Mouse (Mus musculus): ENCODE results near the gene Rdh16. TPM values are rescaled to one million over a fixed set of nuclear protein-coding genes. Genes with fewer than 3 reads are reported as not detected.
A peak's percentile ranks its signal among the peaks of the same experiment; 100 is the strongest.
"Not testable (repeated sequence)": the region's sequence is repeated elsewhere in the genome, so short reads cannot be mapped to it uniquely, and the experiment has no call there.

Gene Rdh16
- polyA plus RNA-seq, 1 experiment: 0.04 TPM

DNA sequence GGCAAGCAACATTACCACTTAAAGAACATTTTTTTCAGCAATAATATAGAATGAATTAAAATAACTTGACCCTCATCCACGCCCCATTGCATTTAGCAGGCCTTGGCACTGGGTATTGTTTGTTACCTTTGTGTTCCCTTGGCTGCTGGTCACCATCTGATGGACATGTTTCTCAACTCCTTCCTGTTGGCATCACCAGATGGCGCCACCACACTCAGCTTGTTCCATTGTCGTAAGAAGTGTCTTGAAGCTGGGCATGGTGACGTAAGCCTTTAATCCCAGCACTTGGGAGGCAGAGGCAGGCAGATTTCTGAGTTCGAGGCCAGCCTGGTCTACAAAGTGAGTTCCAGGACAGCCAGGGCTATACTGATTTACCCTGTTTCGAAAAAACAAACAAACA lies 24.4 kb downstream of the Rdh16 start:
- 66% methylated on average over 6 of the region's 6 CpGs for WGBS
- no peak for DNase-seq
- no peaks in the 10 kb centered on the region; the same call in 1 of the 2 replicates for H3K4me1 ChIP-seq (ENCODE audit: control insufficient read depth, insufficient read depth, low read length)
- peak; percentile 43 for TF ChIP-seq CTCF (IDR thresholded peaks at IDR 0.05; ENCODE audit: insufficient read depth, low read length)
- TF ChIP-seq POLR2A (IDR thresholded peaks at IDR 0.05; ENCODE audit: borderline replicate concordance, extremely low read depth, low read depth, low read length): no peak
- H3K4me3 ChIP-seq (replicated peaks; ENCODE audit: extremely low read depth, low read depth, low read length): no peak overlapping the region

GRCm38 (mm10) chr10:127829121-127829520 lies 28.2 kb downstream of the Rdh16 start:
- 74% methylated on average over 3 of the region's 3 CpGs for WGBS

GRCm38 (mm10) chr10:127834186-127834585 lies 33.2 kb downstream of the Rdh16 start:
- DNase-seq; H3K4me1 ChIP-seq (ENCODE audit: control insufficient read depth, insufficient read depth, low read length); H3K4me3 ChIP-seq (replicated peaks; ENCODE audit: extremely low read depth, low read depth, low read length): not testable (repeated sequence)
- WGBS: 90% methylated on average over 1 of the region's 1 CpGs

More at GRCm38 (mm10) chr10:127829121-127829520, 28.2 kb downstream of the Rdh16 start:
- DNase-seq: no peak
- TF ChIP-seq CTCF (IDR thresholded peaks at IDR 0.05; ENCODE audit: insufficient read depth, low read length): no peak
- TF ChIP-seq POLR2A (IDR thresholded peaks at IDR 0.05; ENCODE audit: borderline replicate concordance, extremely low read depth, low read depth, low read length): no peak
- no peak overlapping the region for H3K4me3 ChIP-seq (replicated peaks; ENCODE audit: extremely low read depth, low read depth, low read length)
- H3K4me1 ChIP-seq (ENCODE audit: control insufficient read depth, insufficient read depth, low read length): no peaks in the 10 kb centered on the region; the same call in 1 of the 2 replicates

- Histone ChIP-seq H3K4me1 (ENCODE audit: control insufficient read depth, insufficient read depth, low read length) (no peaks in the 10 kb centered on the region), H3K4me3 (replicated peaks; ENCODE audit: extremely low read depth, low read depth, low read length) (no peak overlapping the region)
- TF ChIP-seq POLR2A (IDR thresholded peaks at IDR 0.05; ENCODE audit: borderline replicate concordance, extremely low read depth, low read depth, low read length) (no peak), CTCF (IDR thresholded peaks at IDR 0.05; ENCODE audit: insufficient read depth, low read length) (no peak)
- no peak for DNase-seq
- 44% methylated on average over 5 of the region's 5 CpGs for WGBS
These were observed 34.3 kb downstream of the Rdh16 start for GRCm38 (mm10) chr10:127835292-127835691.

DNA sequence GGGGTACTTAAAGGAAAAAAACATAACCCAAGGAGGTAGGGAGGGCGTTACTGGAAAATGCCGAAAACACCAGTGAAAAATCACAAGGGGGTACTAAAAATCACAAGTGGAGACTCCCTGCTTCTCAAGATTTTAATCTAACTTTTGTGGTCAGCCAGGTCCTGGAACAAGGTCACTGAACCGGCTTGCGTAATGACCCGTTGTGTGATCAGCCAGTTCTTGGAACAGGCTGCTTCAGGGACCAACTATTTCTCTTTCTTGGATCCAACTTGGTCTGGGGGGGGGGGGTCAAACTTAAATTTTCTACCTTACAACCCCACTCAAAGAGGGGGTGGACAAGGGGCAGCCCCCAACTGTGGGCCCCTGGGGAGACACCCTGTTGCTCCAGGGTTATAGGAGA lies 36.8 kb downstream of the Rdh16 start:
- not testable (repeated sequence) for H3K4me3 ChIP-seq (replicated peaks; ENCODE audit: extremely low read depth, low read depth, low read length); H3K4me1 ChIP-seq (ENCODE audit: control insufficient read depth, insufficient read depth, low read length); DNase-seq
- WGBS: 73% methylated on average over 5 of the region's 5 CpGs

GRCm38 (mm10) chr10:127838539-127838938 lies 37.6 kb downstream of the Rdh16 start:
- TF ChIP-seq CTCF (IDR thresholded peaks at IDR 0.05; ENCODE audit: insufficient read depth, low read length) (no peak), POLR2A (IDR thresholded peaks at IDR 0.05; ENCODE audit: borderline replicate concordance, extremely low read depth, low read depth, low read length) (no peak)
- Histone ChIP-seq H3K4me1 (ENCODE audit: control insufficient read depth, insufficient read depth, low read length) (no peaks in the 10 kb centered on the region), H3K4me3 (replicated peaks; ENCODE audit: extremely low read depth, low read depth, low read length) (no peak overlapping the region)
- 81% methylated on average over 2 of the region's 2 CpGs for WGBS
- no peak for DNase-seq

GRCm38 (mm10) chr10:127840776-127841175 lies 39.8 kb downstream of the Rdh16 start:
- Histone ChIP-seq H3K4me1 (ENCODE audit: control insufficient read depth, insufficient read depth, low read length) (no peaks in the 10 kb centered on the region), H3K4me3 (replicated peaks; ENCODE audit: extremely low read depth, low read depth, low read length) (no peak overlapping the region)
- no peak for DNase-seq
- no peak for TF ChIP-seq POLR2A (IDR thresholded peaks at IDR 0.05; ENCODE audit: borderline replicate concordance, extremely low read depth, low read depth, low read length)
- no peak for TF ChIP-seq CTCF (IDR thresholded peaks at IDR 0.05; ENCODE audit: insufficient read depth, low read length)
- 65% methylated on average over 2 of the region's 2 CpGs for WGBS

GRCm38 (mm10) chr10:127845945-127846344 lies 45.0 kb downstream of the Rdh16 start:
- 87% methylated on average over 5 of the region's 5 CpGs for WGBS
- not testable (repeated sequence) for DNase-seq; H3K4me1 ChIP-seq (ENCODE audit: control insufficient read depth, insufficient read depth, low read length)

DNA sequence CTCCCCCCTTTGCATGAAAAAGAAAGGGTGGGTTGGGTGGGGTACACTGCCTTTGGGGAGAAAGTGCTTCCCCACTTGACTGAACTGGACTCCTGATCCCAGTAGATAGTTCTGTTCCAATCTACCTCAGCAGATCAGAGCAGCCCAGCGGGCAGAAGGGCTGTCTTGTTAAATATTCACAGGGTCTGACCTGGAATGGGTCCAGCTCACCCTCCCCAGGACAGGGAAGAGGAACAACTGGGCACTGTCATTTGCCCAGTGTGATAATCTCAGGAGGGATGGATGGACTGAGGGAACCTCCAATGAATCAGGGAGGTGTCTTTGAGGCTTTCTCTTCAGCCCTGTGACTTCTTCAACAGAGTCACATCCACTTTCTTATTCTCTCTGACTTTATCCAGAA lies 47.1 kb downstream of the Rdh16 start:
- TF ChIP-seq CTCF (IDR thresholded peaks at IDR 0.05; ENCODE audit: insufficient read depth, low read length) (no peak), POLR2A (IDR thresholded peaks at IDR 0.05; ENCODE audit: borderline replicate concordance, extremely low read depth, low read depth, low read length) (no peak)
- no peak for DNase-seq
- no peaks in the 10 kb centered on the region for H3K4me1 ChIP-seq (ENCODE audit: control insufficient read depth, insufficient read depth, low read length)
- no peak overlapping the region for H3K4me3 ChIP-seq (replicated peaks; ENCODE audit: extremely low read depth, low read depth, low read length)
- 75% methylated on average over 1 of the region's 1 CpGs for WGBS

More at GRCm38 (mm10) chr10:127845945-127846344, 45.0 kb downstream of the Rdh16 start:
- H3K4me3 ChIP-seq (replicated peaks; ENCODE audit: extremely low read depth, low read depth, low read length): not testable (repeated sequence)

DNA sequence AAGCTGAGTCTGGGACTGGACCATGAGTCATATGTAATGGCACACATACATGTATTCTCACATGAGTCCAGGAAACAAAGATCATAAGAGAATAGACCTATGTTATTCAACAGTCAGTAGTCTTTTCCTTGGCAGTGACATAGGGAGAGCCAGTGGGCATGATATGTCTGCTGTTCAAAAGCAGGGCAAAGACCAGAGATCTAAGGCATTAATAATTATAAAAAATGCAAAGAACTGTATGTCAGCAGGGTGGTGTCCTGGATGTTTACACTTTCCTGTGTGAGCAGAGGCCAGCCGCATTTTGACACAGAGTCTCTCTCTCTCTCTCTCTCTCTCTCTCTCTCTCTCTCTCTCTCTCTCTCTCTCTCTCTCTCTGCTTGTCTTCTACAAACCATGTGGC lies 48.7 kb downstream of the Rdh16 start, which contains the start of gene Rdh19:
TSS of gene Rdh19 (plus strand) at position 301 of the 400 bp plus-strand sequence.
- no peak for TF ChIP-seq POLR2A (IDR thresholded peaks at IDR 0.05; ENCODE audit: borderline replicate concordance, extremely low read depth, low read depth, low read length)
- TF ChIP-seq CTCF (IDR thresholded peaks at IDR 0.05; ENCODE audit: insufficient read depth, low read length): no peak
- DNase-seq: no peak
- WGBS: 27% methylated on average over 1 of the region's 1 CpGs
- Histone ChIP-seq H3K4me3 (replicated peaks; ENCODE audit: extremely low read depth, low read depth, low read length) (no peak within 1 kb of the TSS), H3K4me1 (ENCODE audit: control insufficient read depth, insufficient read depth, low read length) (no peaks in the 10 kb centered on the region)

DNA sequence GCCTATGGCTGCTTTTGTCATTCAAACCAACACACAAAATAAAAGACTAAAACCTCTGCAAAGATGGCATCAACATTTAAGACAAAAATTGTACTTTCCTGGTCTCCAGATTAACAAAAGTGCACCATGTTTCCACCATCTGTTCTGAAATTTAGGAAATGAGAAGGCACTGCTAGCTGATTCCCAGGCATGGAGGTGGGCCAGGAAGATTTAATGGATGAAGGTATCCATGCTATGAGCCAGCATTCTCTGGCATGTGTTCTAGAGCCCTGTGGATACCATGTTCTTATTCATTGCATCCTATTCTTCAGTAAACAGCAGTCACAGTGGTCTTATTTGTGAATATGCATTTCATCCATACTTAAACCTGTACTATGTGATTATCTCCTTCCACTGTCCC lies 55.4 kb downstream of the Rdh16 start:
- no peak for DNase-seq
- Histone ChIP-seq H3K4me3 (replicated peaks; ENCODE audit: extremely low read depth, low read depth, low read length) (no peak overlapping the region), H3K4me1 (ENCODE audit: control insufficient read depth, insufficient read depth, low read length) (no peaks in the 10 kb centered on the region)
- TF ChIP-seq POLR2A (IDR thresholded peaks at IDR 0.05; ENCODE audit: borderline replicate concordance, extremely low read depth, low read depth, low read length): no peak
- TF ChIP-seq CTCF (IDR thresholded peaks at IDR 0.05; ENCODE audit: insufficient read depth, low read length): no peak

Measured in lung, adult 2 months (tissue).